Mouse (Mus musculus) intestine, embryonic 16.5 days (tissue): ENCODE results near the gene Ddb2. TPM values are rescaled to one million over a fixed set of nuclear protein-coding genes. Genes with fewer than 3 reads are reported as not detected.

ENCODE experiments used
- ATAC-seq: fragments of 200-750 bp; cut with Nextera tagmentation; 2 replicates; pipeline ENCODE4 v1.8.0; 2017; ENCODE audit warnings: moderate TSS enrichment, moderate library complexity
- H3K27ac ChIP-seq: fragments of 300-500 bp; sonication (generic); 2 replicates; pipeline ENCODE4 v1.5.1; 2014; ENCODE audit warnings: mild to moderate bottlenecking, low read length
- H3K27me3 ChIP-seq: fragments of 300-500 bp; sonication (generic); replicated peaks from 2 replicates; pipeline ENCODE4 v1.6.1; 2014; ENCODE audit warnings: low read length, control low read depth, mixed read lengths; ENCODE audit not compliant: control insufficient read depth, insufficient read depth
- H3K36me3 ChIP-seq: fragments of 300-500 bp; sonication (generic); 2 replicates; pipeline ENCODE4 v1.6.1; 2014; ENCODE audit warnings: low read length, control low read depth; ENCODE audit not compliant: control insufficient read depth, insufficient read depth
- H3K4me1 ChIP-seq: fragments of 300-500 bp; sonication (generic); 2 replicates; pipeline ENCODE4 v1.6.1; 2014; ENCODE audit warnings: low read length, control low read depth, mixed read lengths; ENCODE audit not compliant: control insufficient read depth, insufficient read depth
- H3K4me2 ChIP-seq: fragments of 300-500 bp; sonication (generic); 2 replicates; pipeline ENCODE4 v1.6.1; 2014; ENCODE audit warnings: low read depth, low read length, control low read depth
- H3K4me3 ChIP-seq: fragments of 300-500 bp; sonication (generic); 2 replicates; pipeline ENCODE4 v1.5.1; 2014; ENCODE audit warnings: mild to moderate bottlenecking, low read length
- H3K9ac ChIP-seq: fragments of 300-500 bp; sonication (generic); 2 replicates; pipeline ENCODE4 v1.6.1; 2014; ENCODE audit warnings: low read depth, low read length
- H3K9me3 ChIP-seq: fragments of 300-500 bp; sonication (generic); 2 replicates; pipeline ENCODE4 v1.6.1; 2016; ENCODE audit warnings: low read length, control low read depth; ENCODE audit not compliant: control insufficient read depth
- WGBS: fragments of 180-500 bp; shearing (Covaris S2); extraction: QIAGEN DNeasy Blood & Tissue Kit; methylation state at CpG from one replicate; pipeline ENCODE4 v1.1.7; 2014; 5-methylcytosine and 5-hydroxymethylcytosine counted together
- polyA plus RNA-seq: library from polyadenylated mRNA; unstranded; fragments of >200 nt; fragmentation: Nextera tagmentation; extraction: Ambion mirVana; gene quantifications from 2 replicates; pipeline ENCODE4 v1.2.1, GENCODE M21; 2015

The Ddb2 gene
- polyA plus RNA-seq, 1 experiment from 2014 or later, result 15.2 TPM

DNA sequence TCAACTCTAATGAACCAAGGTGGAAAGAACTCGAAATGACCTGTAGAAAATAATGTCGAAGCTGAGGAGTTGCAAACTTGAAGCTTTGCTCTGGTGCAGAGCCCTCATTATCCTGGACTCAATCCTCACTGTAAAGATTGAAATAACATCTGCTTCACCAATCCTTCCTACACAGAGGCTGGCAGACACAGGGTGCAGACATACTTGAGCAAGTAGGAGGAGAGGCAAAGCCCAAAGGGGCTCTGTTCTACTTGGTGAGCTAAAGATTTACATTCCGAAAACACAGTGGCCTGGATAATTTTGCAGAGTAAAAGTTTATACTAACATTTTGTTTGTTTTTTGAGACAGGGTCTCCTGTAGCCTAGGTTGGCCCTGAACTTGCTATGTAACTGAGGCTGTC lies 37.9 kb downstream of the Ddb2 start:
- no peaks in the 10 kb centered on the region for H3K9me3 ChIP-seq
- no peak overlapping the region for H3K9ac ChIP-seq
- H3K4me1 ChIP-seq, result peaks cover 24% of the 10 kb centered on the region
- H3K27ac ChIP-seq, result no peak overlapping the region
- WGBS, result 85% methylated on average over 3 of the region's 3 CpGs
- ATAC-seq, result no peak
- no peak overlapping the region for H3K4me3 ChIP-seq
- no peaks in the 10 kb centered on the region for H3K36me3 ChIP-seq
- H3K4me2 ChIP-seq, result no peak overlapping the region
- no peaks in the 10 kb centered on the region for H3K27me3 ChIP-seq

DNA sequence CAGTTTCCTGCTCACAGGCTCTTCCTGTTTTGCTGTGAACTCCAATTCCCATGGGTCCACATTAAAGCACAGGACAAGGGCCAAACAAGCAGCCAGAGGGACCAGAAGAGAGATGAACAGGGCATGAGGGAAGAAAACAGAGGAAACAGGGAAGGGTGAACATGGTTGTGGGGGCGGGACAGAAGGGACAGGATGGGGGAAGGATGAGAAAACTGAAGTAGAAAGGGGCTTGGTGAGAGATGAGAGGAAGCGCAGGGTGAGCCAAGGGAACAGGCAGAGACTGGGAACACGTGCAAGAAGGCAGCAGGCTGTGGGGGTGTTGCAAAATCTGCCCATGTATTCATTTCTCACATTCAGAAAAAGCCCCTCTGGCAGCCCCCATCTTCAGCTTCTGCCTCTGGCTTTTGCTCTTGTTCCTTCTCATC lies 40.2 kb downstream of the Ddb2 start:
- no peak for ATAC-seq
- H3K27ac ChIP-seq, result no peak overlapping the region
- peaks cover 14% of the 10 kb centered on the region for H3K4me1 ChIP-seq
- H3K4me2 ChIP-seq, result no peak overlapping the region
- H3K9ac ChIP-seq, result no peak overlapping the region
- no peaks in the 10 kb centered on the region for H3K9me3 ChIP-seq
- H3K36me3 ChIP-seq, result no peaks in the 10 kb centered on the region
- H3K27me3 ChIP-seq, result no peaks in the 10 kb centered on the region
- no peak overlapping the region for H3K4me3 ChIP-seq
- WGBS, result 65% methylated on average over 3 of the region's 3 CpGs

DNA sequence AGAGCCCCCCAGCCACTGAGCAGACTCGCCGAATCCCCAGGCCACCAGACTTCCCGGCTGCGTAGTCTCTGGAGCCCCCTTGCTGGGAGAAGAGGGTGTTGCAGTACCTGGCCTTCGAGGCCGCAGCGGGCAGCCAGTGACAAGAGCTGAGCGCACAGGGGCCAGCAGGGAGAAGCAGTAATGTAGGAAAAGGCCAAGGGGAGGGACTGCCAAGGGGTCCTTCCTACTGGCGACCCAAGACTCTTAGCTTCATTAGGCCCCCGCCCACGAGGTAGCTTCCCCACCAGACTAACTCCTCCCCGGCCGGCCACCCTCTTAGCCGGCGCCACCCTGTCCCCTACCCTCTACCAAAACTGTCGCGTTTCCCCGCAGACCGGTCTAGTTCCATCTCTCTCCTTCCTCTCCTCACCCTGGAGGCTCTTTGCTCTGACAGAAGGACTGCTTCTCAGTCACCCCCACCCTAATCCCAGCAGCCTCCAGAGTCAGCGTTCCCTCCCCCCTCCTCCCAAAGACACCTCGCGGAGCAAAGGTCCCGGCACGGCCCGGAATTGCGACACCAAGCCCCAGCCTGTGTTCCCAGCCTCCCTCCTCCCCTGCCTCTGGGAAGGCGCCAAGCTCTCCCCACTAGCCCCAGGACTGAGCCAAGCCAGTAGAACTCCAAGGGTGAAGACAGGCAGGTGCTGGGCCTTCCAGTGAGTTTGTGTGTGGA lies 42.0 kb downstream of the Ddb2 start:
- peak overlapping the region; percentile 48 for H3K4me3 ChIP-seq
- WGBS, result 3% methylated on average over 27 of the region's 27 CpGs
- no peaks in the 10 kb centered on the region for H3K36me3 ChIP-seq
- H3K4me1 ChIP-seq, result peaks cover 12% of the 10 kb centered on the region
- ATAC-seq, result peak; percentile 94
- peak overlapping the region; percentile 71 for H3K4me2 ChIP-seq
- H3K27me3 ChIP-seq, result no peaks in the 10 kb centered on the region
- H3K9me3 ChIP-seq, result no peaks in the 10 kb centered on the region
- H3K27ac ChIP-seq, result peak overlapping the region; percentile 75
- H3K9ac ChIP-seq, result peak overlapping the region; percentile 64

- no peak overlapping the region for H3K4me3 ChIP-seq
- 84% methylated on average over 16 of the region's 16 CpGs for WGBS
- ATAC-seq, result no peak
- no peaks in the 10 kb centered on the region for H3K27me3 ChIP-seq
- H3K4me2 ChIP-seq, result no peak overlapping the region
- no peaks in the 10 kb centered on the region for H3K9me3 ChIP-seq
- H3K9ac ChIP-seq, result no peak overlapping the region
- H3K27ac ChIP-seq, result no peak overlapping the region
- peaks cover 11% of the 10 kb centered on the region for H3K4me1 ChIP-seq
- no peaks in the 10 kb centered on the region for H3K36me3 ChIP-seq
Measured at GRCm38 (mm10) chr2:91190501-91190900, 46.3 kb downstream of the Ddb2 start.

- Histone ChIP-seq H3K4me2 (no peak overlapping the region), H3K36me3 (no peaks in the 10 kb centered on the region), H3K27me3 (no peaks in the 10 kb centered on the region), H3K9me3 (no peaks in the 10 kb centered on the region), H3K4me3 (no peak overlapping the region), H3K4me1 (no peaks in the 10 kb centered on the region), H3K9ac (no peak overlapping the region), H3K27ac (no peak overlapping the region)
- no peak for ATAC-seq
- WGBS, result 55% methylated on average over 4 of the region's 4 CpGs
Measured at GRCm38 (mm10) chr2:91187431-91187830, 49.4 kb downstream of the Ddb2 start.

- Histone ChIP-seq H3K4me3 (no peak overlapping the region), H3K4me1 (peaks cover 4% of the 10 kb centered on the region), H3K27ac (no peak overlapping the region), H3K4me2 (no peak overlapping the region), H3K9ac (no peak overlapping the region), H3K9me3 (no peaks in the 10 kb centered on the region), H3K27me3 (no peaks in the 10 kb centered on the region), H3K36me3 (no peaks in the 10 kb centered on the region)
- WGBS, result 52% methylated on average over 1 of the region's 1 CpGs
- no peak for ATAC-seq
Measured at GRCm38 (mm10) chr2:91186208-91186607, 50.6 kb downstream of the Ddb2 start.

DNA sequence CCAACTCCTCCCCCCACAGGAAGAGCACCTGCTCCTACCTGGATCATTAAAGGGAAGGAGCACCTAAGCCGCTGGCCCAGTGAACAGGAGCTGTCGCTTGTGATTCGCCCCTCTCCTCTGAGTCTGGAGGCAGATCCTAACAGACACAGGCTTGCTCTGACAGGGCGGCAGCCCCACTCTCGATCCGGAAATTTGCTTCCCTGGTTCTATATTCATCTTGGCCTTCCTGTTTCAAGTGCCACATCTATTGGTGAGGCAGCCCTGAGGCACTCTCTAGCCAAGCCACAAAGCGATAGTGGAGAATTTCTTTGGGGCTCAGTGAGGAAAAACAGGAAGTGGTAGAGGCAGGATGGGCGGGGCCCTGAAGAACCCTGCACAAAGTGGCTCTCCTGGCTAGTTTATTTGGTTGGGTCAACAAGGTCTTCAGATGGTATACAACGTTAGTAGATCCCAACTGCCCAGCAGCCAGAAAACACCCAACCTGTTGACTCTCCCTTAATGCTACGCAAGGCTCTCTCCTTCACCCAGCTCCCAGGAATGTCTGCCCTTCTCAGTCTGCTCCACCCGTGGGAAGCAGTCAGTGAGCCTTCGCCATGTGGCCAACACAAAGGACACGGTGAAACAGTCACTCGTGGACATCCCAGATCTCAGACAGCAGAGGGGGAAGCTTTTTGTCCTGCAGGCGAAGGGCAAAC lies 52.9 kb downstream of the Ddb2 start, which contains the start of gene Madd:
Gene Madd (minus strand): TSS at position 127 of the 695 bp plus-strand sequence.
- Histone ChIP-seq H3K9me3 (no peaks in the 10 kb centered on the region), H3K36me3 (no peaks in the 10 kb centered on the region), H3K4me2 (peak within 1 kb of the TSS; percentile 83), H3K4me3 (peak within 1 kb of the TSS; percentile 93), H3K27ac (peak within 1 kb of the TSS; percentile 64), H3K27me3 (no peaks in the 10 kb centered on the region), H3K4me1 (peaks cover 4% of the 10 kb centered on the region), H3K9ac (peak within 1 kb of the TSS; percentile 78)
- ATAC-seq, result peak; percentile 11; the same call in 1 of the 2 replicates
- WGBS, result 56% methylated on average over 15 of the region's 15 CpGs

GRCm38 (mm10) chr2:91183148-91183513 lies 53.7 kb downstream of the Ddb2 start:
- H3K4me3 ChIP-seq, result peak overlapping the region; percentile 93
- peak overlapping the region; percentile 78 for H3K9ac ChIP-seq
- ATAC-seq, result peak; percentile 97
- no peaks in the 10 kb centered on the region for H3K9me3 ChIP-seq
- H3K27me3 ChIP-seq, result no peaks in the 10 kb centered on the region
- H3K27ac ChIP-seq, result peak overlapping the region; percentile 64
- H3K36me3 ChIP-seq, result peaks cover 2% of the 10 kb centered on the region; the same call in 1 of the 2 replicates
- 0% methylated on average over 9 of the region's 9 CpGs for WGBS
- peak overlapping the region; percentile 83 for H3K4me2 ChIP-seq
- H3K4me1 ChIP-seq, result peaks cover 4% of the 10 kb centered on the region

DNA sequence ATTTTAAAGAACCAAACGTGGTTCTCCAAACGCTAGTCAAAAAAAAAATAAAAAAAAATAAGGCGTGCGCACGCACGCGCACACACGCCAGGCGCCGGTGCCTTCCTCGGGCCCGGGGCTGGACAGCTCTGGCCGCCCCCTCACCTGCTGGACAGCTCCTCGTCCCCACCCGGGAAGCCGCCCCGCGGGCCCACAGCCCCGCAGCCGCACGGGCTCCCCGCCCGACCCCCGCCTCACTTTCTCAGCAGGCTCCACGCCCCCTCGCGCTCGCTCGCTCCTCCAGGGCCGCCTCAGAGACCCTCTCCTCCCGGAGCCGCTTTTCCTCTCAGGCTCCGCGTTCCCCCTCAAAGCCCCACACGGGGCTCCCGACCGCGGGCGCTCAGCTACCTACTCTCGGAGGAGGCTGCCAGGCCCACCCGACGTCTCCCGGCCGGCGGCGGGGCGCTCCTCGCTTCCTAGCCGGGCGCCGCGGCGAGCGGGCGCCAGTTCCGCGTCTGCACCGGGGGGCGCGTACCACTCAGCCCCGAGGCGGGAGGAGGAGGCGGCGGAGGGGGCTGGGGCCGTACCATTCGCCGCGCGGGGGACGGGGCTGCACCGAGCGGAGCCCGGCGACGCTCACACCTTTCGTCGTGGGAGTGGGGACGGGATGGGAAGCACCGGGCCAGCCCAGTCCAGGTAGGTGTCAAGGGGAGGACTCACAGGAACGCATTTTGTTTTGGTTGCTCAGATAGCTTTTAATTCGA lies 54.2 kb downstream of the Ddb2 start:
- no peaks in the 10 kb centered on the region for H3K9me3 ChIP-seq
- H3K27me3 ChIP-seq, result no peaks in the 10 kb centered on the region
- peak overlapping the region; percentile 64 for H3K27ac ChIP-seq
- peak; percentile 97 for ATAC-seq
- peak overlapping the region; percentile 83 for H3K4me2 ChIP-seq
- peak overlapping the region; percentile 78 for H3K9ac ChIP-seq
- WGBS, result under 1% methylated on average over 81 of the region's 81 CpGs
- peaks cover 4% of the 10 kb centered on the region for H3K4me1 ChIP-seq
- H3K4me3 ChIP-seq, result peak overlapping the region; percentile 93
- H3K36me3 ChIP-seq, result peaks cover 4% of the 10 kb centered on the region; the same call in 1 of the 2 replicates
